Mouse (Mus musculus) frontal cortex, postnatal 10 days (tissue): Measurements from ENCODE around the gene Coro2b.
A peak's percentile ranks its signal among the peaks of the same experiment; 100 is the strongest.

Source experiments
- DNase-seq, 2 experiments: peaks; one replicate each; pipeline ENCODE4 v3.0.0; 2022; ENCODE audit warnings: low spot score in 2 of 2, mixed read lengths in 1 of 2

Coro2b gene

DNA sequence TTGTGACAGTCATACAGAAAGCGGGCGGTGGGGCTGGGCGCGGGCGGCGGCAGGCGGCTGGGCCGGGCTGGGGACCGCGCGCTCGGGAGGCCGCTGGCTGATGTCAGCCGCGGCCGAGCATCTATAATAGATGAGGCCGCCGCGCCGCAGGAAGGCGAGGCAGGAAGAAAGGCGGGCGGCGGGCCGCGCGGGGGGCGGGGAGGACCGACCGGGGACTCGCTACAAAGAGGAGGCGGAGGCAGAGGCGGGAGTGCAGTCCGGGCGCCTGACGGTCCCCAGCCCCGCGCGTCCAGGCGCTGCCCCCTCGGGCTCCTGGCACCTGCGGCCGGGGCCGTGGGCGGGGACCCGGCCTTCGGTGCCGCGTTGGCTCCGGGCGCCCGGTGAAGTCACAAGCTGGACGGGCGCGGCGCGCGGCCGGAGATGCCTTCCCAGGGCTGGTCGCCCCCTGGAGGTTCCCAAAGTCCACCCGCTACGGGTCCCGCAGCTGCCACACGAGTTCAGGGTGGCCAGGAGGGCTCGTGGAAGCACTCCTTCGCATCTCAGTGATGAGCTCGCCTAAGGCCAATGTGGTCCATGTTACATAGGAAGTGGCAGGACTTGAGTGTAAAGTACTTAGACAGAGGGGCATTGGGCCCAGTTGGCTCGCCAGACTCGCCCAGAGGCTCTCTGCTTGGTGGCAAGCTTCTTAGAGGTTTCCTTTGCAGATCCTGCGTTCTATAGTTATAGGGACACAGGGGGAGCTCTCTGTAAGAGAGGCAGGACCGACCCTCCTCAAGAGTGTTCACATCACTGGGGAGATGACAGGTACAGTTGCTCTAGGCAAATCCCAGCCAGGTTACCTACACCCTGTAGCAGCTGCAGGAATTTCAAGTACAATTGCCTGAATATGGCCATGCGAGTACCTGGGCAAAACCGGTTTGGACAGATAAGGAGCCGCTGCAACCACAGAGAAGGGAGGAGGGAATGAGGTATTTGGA lies at the start of gene Coro2b:
Gene Coro2b, minus strand, starts transcription at position 390 of the 977 bp plus-strand sequence.
- DNase-seq: peak in 1 of 2 experiments; percentile 68

DNA sequence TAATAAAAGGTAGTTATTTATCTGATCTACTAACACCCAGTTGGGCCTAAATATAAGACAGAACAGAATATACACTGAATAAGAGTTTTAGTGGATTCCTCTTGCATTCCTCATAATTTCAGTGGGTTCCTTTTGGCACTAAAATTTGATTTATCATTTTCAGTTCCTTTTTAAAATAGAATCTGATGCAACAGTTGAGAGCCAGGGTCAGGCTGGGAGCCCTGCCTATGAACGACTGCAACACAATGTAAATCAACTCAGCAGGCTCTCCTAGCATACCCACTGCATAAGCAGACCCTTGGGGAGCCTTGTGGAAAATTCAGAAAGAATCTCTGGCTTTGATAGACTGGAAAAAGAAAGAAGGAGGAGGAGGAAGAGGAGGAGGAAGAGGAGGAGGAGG lies 40.7 kb upstream of the Coro2b start:
- DNase-seq: no peak

DNA sequence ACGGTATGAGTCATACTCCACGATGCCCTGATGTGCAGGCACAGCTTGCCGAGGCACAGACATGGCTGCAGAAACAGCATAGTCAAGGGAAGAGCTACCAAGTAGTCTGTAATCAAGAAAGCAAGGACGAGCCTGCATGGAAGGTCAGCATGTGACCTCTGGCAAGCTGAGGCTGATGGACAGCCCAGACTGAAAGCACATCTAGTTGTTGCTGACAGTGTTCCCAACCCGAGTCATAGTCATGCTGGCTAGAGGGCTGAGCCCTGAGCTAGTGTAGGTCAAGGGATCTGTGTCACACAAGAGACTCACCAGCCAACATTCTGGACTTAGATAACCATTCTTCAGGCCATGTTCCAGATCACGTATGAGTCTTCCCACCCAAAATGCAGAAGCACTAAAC lies 32.3 kb upstream of the Coro2b start:
- DNase-seq: no peak

DNA sequence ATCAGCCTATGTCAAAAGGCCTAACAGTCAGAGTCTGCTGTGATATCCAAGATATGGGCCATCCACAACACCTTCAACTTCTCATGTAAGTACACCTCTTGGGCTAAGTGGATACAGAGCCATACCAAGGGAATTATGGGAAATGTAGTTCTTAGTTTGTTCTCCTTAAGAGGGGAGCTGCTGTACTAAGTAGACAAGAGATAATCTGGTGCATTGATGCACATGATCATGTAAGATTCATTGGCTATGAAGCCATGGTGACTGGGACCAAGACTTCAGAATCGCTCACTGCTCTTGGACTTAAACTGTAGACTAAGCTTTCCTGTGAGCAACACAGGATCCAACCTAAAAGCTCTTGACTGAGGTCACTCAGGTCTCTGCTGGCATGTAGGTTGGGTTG lies 31.0 kb upstream of the Coro2b start:
- DNase-seq: no peak

DNA sequence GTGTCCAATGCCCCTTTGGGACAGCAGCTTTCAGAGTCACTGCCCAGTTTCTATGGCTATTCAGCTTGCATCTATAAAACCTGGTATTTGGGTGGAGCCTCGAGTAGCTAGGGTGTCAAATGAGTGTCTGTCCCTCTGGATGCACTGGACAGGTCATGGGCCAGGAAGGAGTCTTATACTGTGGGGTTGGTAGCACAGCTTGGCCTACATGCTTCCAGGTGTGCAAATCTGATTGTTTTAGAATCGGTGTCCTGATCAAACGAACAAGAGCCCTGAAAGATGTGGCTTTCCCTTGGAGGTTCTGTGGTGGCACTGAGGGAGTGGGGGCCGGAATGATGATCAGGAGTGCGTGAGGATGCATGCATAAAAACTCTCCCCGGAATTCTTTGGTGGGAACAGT lies 25.4 kb upstream of the Coro2b start:
- DNase-seq: no peak

DNA sequence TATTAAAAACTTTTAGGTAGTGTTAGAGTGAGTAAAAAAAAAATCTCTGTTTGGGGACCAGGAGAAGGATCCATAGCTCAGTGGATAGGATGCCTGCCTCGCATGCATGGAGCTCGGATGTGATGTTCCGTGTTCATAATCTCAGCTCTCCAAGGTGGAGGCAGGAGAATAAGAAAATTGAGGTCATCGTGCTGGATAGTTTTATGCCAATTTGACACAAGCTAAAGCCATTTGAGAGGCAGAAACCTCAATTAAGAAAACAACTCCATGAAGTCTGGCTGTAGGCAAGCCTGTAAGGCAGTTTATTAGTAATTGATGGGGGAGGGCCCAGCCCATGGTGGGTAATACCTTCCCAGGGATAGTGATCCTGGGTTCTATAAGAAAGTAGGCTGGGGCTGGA lies 23.6 kb upstream of the Coro2b start:
- DNase-seq: no peak

DNA sequence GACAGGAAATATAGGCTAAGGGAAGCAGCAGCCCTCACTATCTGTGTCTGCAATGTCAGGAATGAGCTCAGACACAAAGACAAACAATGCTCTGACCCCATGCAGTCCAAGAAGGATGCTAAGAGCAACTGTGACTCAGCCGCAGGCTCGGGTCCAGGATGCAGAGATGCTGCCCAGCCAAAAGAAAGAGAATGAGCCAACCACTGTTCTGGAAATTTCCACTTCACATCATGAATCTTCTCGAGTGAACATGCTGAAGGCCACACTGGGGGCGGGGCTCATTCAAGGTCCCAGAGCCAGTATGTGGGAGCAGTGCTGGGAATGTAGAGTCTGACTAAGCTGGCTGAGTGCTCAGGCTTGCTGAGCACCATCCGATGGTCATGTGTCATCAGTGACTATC lies 23.2 kb upstream of the Coro2b start:
- no peak for DNase-seq

DNA sequence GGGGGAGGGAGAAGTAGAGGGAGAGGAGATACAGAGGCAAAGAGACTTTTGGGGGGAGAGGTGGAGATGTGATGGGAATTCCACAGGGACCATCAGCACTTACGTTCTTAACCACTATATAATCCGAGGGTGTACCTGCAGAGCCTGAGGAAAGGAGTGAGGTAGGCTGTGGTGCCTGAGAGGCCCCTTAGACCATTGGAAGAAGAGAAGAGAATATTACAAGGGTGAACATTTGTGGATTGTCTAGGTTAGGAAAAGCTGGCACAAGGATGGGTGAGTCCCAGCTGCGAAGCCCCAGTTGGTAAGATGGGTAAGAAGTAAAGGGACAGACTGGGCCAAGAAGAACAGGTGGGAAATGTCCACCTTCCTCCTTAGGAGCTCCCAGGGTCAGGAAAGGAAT lies 22.6 kb upstream of the Coro2b start:
- DNase-seq: no peak

DNA sequence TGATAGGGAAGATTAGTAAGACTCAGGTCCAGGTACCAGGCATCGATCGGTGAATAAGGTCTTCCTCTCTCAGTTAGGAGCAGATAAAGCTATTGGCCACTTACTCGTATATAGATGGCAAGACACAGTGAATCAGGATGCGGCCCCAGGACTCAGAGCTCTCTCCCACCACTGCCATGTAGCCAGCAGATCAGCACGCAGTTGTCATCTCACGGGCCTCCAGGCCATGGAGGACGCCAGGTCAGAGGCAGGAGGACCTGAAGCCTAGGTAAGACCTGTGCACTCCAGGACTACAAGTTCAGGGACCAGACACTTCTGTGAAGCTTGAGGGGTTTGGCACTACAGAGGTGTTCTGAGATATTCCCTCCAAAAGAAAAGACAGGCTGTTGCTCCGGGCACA lies 21.2 kb upstream of the Coro2b start:
- DNase-seq: no peak

DNA sequence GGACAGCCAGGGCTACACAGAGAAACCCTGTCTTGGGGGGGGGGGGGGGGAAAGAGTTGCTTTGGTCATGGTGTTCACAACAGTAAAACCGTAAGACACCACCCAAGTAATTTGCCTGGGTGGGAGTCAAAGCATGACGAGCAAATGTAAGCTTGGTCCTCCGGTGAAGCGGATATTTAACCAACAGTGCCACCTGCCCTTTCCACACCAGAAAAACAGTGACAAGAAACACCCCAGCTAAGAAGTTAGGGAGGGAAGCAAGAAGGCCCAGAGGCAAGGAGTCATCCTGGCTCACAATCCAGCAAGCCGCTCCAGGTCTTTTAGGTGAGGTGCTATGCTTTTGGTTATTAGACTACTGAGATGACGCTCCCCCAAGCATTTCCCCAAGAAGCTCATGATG lies 19.9 kb upstream of the Coro2b start:
- no peak for DNase-seq

DNA sequence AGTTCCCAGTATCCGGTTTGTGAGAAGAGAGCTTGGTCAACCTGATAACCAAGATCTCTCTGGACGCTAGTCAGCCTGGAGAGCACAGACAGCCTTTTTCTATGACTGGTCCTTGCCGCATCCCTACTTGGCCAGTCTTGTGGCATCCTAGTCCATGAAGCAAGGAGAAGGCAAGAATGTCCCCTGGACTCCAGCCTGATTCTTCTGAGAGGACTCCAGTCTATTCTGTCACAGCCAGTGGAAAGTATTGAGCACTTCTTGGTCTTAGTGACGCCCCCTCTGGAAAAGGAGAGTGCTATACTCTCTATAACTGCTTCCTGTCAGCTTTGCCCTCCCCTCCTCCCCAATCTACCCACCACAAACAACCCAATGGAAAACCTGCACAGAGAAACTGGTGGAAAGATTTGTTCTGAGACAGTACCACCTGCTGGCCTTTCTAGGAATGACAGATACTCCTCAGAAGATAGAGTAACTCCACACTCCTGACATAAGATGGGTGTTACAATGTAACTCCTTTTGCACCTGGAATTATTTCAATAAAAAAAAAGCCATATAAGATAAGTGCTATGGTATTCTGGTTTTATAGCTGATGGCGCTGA lies 18.5 kb upstream of the Coro2b start:
- DNase-seq: peak in 1 of 2 experiments; percentile 57

DNA sequence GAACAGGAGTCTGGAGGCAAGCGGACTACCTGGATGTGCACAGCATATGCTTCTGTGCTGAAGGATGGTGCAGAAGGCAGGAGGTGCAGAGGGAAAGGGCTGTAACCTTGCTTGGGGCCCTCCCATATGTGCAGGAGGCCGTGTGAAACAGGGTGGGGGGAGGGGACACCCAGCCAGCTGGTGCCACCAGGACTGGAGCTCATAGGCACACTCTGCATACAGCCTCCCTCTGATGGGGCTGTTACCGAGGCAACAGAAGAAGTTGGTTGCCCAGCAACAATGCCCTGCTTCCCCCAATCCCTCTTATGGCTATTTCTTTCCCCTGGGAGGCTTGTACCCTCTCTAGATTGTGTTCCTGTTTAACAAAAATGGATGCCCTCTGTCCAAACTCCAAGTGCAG lies 17.8 kb upstream of the Coro2b start:
- peak in 1 of 2 experiments; percentile 74 for DNase-seq

DNA sequence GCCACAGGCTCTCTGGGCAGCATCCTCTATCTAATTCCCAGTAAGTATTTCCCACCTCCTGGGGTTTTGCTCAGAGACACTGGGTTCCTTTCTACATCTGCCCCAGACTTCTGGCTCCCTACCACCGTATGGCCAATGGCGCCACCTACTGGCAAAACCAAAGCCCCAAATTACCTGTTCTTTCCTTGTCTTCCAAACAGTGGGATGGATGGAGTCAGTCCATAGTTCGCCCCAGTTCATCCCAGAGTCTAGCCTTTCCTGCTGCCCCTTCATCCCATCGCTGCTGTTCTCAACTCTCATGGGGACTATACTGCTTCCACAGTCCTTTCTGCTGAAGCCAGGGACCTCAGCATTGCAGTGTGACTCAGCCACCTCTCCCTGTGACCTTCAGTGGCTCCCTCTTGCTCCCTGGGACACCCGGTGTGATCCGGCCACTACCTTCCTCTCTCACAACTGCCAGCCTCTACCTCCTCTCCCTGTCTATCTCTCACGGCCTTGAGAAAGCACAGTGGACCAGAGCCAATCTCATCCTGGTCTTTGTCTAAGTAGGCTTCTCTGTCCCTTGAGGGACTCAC lies 16.6 kb upstream of the Coro2b start:
- no peak for DNase-seq

DNA sequence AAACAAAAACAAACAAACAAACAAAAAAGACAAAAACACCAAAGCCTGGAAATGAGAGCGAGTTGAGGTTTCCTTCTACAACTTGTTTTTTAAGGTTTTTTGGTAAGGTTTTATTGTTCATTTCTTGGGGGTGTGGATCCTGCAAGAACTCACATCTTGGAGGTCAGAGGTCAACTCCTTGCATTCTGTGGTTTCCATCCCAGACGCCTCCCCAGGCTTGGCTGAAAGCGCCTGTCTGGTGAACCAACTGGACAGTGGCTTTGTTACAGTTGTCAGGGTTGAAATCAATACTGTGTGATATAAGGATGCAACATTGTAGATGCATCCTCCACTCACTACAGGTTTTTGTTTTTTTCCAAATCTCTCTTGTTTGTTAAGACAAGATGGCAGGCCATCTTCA lies 14.7 kb upstream of the Coro2b start:
- no peak for DNase-seq

DNA sequence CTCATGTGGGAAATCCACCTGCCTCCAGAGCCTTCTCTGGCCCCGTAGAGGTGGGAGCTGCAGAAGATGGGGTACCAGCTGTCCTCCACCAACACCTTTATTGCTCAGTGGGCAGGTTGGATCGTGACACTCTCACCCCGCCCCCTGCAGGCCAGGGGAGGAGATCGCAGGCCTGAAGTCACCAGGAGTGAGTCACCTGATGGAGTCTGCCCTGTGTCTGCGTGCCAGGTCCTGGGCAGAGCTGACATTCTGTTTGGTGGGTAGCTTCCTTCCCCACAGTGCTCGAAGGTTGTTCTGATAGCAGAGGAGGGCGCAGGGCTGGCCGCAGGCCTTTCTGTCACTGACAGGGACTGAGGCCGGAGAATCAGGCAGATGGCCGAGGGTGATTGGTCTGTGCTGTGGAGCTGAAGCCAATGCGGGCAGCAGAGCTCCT lies 13.8 kb upstream of the Coro2b start:
- peak; percentile 49 to 50 for DNase-seq

DNA sequence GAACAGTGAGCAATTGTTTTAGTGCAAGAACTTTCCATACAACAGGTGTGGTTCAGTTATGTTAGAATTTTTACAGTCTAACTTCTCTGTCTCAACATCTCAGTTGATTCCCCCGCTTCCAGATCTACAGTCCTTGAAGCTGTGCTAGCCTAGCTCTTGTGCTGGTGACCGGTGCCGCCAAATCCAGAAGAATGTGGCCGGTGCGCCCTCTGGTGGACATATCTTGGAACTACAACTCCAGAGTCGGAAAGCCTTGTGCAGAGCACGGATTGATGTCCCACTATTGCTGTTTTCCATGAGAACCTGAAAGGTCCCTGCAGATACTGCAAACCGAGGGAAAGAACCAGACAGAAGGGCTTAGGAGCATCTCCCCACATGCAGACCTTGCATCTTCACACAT lies 13.0 kb upstream of the Coro2b start:
- DNase-seq: peak; percentile 84 to 94

DNA sequence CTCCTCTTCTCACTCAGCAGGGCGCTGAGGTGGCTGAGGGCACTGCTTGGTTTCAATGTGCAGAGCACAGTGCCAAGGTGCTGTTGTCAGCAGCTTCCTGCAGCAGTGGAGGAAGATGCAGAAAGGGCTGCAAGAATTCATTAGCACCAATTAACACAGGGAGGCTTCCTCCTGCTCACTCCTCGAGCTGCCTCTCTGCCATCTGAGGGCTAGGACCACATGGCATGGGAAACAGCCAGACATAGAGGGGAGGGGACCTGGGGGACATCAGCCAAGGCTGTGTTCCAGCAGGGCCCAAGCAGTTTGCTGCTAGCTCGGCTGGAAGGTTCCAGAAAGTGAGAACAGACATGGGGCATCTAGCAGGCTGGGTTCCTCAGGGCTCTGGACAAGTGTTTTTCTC lies 10.6 kb upstream of the Coro2b start:
- peak in 1 of 2 experiments; percentile 11 for DNase-seq

DNA sequence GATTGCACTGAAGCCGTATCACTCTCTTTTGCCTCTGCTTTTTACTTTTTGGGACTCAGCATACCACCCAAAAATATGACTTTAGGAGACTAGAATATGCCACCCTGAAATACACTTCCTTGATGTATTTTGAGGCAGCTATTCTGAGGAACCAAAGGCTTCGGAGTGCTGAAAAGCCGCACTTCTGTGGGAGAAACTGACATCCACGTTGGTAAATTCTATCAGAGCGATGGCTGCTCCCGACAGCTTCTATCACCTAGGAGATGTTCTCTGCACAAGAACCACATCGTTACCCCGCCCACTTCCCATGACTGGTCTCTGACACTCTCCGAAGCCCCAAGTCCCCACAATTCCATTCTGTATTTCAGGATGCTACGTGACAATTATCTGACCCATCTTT lies 8.0 kb upstream of the Coro2b start:
- peak in 1 of 2 experiments; percentile 35 for DNase-seq

DNA sequence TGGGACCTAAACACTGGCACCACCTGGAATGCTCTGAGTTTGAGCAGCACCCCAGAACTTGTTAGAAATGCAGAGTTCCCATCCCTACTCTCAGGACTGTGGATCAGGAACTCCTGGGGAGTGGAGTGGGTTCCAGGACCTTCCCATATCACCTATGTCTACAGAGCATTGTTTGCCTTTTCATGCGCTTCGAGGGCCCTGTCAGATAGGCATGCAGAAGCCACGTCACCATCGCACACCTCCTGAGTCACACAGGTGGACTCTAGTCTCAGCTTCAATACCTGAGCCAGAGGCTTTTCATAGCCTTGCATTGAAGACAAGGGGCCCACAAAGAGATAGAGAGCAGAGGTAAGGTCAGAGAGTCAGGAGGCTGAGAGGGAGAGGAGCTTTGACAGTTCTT lies 7.0 kb upstream of the Coro2b start:
- DNase-seq: no peak

DNA sequence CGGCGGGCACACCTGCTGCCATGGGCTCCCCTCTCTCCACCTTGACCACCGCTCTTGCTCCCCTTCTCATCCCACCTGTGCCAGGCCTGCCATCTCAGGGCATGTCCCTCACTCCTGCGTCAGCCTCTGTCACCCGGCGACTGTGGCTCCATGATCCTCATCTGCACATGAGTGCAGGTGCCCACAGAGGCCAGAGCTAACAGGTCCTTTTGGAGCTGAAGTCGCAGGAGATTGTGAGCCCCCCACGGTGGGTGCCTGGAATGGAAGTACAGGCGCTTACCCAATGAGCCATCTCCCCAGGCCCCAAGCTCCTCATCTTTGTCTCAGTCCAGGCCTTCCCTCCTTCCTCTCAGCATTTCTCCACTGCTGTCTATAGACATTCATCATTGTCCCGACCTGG lies 4.8 kb upstream of the Coro2b start:
- peak in 1 of 2 experiments; percentile 13 for DNase-seq

DNA sequence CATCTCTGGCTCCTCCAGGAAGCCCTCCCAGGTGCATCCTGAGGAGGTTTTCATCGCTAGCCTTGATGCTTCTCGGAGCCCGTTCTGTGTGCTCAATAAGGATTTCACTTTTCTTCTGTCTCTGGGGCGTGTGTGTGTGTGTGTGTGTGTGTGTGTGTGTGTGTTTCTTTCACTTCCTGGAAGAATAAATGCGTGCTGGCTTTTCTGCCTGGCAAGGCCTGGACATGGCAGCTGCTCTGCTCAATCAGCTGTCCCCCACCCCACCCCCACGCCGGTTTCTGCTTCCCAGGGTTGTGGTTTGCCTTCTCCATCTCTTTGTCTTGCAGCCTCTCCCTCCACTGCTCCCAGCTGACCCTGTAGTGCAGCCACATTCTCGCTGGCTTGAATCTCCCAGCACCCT lies 4.3 kb upstream of the Coro2b start:
- peak in 1 of 2 experiments; percentile 50 for DNase-seq

DNA sequence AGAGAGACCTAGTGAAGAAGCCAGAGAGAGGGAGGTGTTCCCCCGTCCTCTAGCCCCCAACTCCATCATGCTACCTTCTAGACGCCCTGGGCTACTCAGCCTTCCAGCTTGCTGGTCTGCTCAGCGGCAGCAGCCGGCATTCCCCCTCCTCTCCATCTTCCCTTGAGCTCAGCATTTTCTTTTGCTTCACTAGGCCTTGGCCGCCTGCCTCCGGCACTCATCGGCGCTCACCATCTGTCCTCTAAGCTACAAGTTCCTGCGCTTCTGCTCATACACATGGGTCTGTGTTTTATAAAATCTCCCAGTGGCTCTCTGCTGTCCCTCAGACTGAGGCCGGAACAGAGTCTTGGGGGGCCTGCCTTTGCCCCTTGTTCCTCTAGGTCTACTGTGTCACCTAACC lies 3.9 kb upstream of the Coro2b start:
- DNase-seq: peak; percentile 74 to 76

DNA sequence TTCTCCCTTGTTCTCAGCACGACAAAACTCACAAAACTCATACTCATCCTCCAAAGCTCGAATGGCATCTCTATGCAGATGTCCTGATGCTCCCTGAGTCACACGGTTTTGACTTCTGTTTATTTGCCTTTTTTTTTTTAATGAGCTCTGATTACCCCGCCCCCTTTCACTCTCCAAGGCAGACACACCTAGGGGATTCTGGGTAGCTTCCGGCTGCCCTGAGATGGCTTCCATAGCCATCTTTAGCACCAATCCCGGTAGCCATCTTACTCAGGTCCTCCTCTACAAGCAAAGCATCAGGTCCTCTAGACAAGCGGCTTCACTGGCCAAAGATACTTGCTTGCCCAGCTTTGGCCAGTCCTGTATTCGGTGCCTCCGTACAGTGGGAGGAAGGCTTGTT lies 3.3 kb upstream of the Coro2b start:
- no peak for DNase-seq
